Mouse (Mus musculus): Measurements from ENCODE around the gene AW011738.

Gene AW011738

GRCm38 (mm10) chr4:156203001-156203412 lies at the start of gene AW011738:
AW011738 (plus strand) TSS chr4:156203304.
- peak; percentile 68 for DNase-seq

DNA sequence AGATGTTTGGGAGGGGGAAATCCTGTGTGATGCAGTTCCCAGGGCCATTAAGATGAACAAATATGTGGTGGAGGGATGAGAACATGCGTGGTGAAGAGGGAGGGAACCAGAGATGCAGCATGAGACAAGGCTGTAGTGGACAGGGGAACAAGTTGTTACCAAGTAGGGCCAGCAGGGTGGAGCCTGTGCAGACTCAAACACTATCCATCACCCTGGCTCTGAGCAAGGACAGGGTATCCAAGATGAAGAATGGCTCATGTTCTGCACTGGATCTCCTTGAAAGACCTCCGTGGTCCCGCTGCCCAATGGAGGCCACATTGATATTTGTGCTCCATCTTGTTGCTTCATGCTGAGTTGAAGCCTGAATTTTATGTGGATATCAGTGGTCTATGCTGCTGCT lies 48.3 kb upstream of the AW011738 start:
- no peak for DNase-seq

DNA sequence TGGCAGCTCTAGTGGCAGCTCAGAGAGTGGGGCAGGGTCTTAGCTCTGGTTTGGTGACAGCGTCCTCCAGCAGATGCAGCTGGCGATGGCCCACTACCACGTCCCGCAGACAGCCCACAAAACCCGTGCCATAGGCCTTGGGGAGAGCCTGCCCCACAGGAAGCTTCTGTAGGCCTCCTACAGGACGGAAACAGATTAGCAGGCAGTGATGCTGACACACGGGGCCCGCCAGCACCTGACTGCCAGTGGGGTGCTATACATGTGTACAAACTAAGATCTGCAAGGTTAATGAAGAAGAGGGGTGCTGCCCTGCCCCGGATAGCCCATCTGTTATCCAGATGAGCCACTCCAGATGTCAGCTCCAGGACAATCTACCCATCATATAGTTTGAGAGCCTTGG lies 36.6 kb upstream of the AW011738 start:
- no peak for DNase-seq

GRCm38 (mm10) chr4:156168611-156169010 lies 34.5 kb upstream of the AW011738 start:
- DNase-seq = no peak

GRCm38 (mm10) chr4:156169129-156169528 lies 34.0 kb upstream of the AW011738 start:
- no peak for DNase-seq

GRCm38 (mm10) chr4:156171828-156172227 lies 31.3 kb upstream of the AW011738 start:
- no peak for DNase-seq

- no peak for DNase-seq
These were observed 25.5 kb upstream of the AW011738 start for GRCm38 (mm10) chr4:156177630-156178029.

DNA sequence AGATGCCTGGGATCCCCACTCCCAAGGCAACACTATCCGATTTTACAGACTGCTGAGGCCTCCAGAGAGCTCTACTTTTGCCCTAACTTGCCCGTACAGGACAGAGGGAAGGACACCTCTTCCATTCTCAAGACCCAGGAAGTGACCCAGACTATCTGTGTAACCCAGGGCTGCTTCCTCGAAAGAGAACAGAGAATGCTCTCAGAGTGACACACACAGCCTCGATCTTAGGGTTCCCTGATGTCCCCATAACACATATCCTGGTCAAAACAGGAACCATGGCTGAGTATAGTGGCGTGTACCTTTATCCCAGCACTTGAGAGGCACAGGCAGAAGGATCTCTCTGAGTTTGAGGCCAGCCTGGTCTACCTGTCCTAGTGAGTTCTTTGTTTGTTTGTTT lies 19.4 kb upstream of the AW011738 start:
- DNase-seq = no peak

GRCm38 (mm10) chr4:156184291-156184954 lies 18.7 kb upstream of the AW011738 start:
- no peak for DNase-seq

DNA sequence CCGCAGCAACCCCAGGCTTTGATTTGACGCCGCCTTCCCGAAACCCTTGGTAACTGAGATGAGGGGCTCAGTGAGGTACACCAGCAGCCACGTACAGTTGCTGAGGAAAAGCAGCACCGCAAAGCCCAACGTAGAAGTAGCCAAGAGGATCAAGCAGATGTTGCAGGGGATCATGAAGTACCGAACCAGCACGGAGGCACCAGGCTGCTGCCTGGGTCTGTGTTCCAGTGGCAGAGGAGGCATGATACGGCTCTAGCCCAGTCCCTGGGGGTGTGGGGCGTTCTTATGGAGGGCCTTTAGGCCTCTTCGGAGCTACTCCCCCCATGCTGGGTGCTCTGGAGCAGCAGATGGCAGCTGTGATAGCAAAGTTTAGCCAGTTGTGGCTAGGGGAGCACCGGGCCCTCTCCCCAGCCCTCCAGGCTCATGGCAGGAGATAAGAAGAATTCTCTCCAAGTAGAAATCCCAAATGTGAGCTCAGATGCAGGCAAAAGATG lies 17.6 kb upstream of the AW011738 start:
- DNase-seq = no peak

DNA sequence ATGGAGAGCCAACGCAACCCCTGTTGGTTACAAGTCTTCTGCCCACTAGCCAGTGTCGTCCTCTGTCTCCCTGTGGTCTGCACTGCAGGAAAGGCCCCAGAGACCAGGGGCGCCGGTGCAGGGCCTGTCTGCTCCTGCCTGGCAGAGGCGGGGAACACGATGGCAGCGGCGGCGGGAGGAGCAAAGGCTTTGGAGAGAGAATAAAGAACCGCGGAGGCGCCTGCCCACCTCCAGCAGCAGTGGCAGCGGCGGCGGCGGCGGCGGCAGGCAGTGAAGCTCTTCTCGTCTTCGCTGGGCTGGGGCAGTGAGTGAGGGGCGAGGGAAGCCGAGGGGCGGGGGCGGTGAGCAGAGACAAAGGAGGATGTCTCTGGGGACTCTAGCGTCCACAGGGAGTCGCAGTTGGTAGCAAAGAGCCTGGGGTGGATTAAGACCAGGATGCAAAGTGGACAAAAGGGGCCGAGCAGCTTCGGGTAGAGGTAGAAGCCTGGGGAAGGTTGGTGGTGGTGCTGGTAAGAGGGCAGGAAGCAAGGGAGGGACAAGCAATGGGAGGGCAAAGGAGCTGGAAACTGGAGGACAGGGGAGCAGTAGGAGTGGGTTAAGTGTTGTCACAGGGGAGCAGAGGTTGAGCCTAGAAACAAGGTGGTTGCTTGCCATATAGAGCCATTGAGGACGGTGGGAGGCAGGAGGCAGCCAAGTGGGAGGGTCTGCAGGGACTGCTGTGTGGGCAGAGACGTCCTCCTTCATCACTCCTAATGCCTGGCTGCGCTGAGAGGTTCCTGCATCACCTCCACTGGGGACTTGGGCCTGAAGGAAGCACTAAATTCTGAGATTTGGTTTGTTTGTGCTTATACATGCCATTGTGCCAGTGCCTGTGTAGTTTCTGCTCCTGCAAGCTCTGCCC lies 16.9 kb upstream of the AW011738 start:
- DNase-seq = no peak

- no peak for DNase-seq
These were observed 14.8 kb upstream of the AW011738 start for GRCm38 (mm10) chr4:156188162-156188810.

GRCm38 (mm10) chr4:156188811-156189323 lies 14.2 kb upstream of the AW011738 start:
- DNase-seq = no peak

GRCm38 (mm10) chr4:156192421-156193199 lies 10.5 kb upstream of the AW011738 start:
- DNase-seq = no peak

GRCm38 (mm10) chr4:156193200-156193590 lies 9.9 kb upstream of the AW011738 start:
- DNase-seq = no peak

DNA sequence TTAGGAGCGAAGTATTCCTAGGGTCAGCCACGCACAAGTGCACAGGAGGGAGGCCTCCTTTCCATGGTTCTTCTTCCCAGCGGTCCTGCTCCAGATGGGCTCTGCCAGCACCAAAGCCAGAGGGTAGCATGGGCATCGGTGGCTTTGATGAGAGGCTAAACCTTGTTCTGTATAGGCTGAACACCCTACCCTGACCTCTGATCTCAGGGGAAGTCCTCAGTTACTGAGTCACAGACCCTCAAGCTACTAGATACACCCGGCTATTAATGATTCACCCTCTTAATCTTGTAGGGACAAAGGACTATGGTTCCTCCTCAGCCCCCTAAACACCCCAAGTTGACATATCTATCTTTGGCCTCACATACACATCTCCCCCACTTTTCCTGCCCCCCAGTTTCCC lies 9.2 kb upstream of the AW011738 start:
- no peak for DNase-seq

- no peak for DNase-seq
These were observed 8.8 kb upstream of the AW011738 start for GRCm38 (mm10) chr4:156194346-156194745.

DNA sequence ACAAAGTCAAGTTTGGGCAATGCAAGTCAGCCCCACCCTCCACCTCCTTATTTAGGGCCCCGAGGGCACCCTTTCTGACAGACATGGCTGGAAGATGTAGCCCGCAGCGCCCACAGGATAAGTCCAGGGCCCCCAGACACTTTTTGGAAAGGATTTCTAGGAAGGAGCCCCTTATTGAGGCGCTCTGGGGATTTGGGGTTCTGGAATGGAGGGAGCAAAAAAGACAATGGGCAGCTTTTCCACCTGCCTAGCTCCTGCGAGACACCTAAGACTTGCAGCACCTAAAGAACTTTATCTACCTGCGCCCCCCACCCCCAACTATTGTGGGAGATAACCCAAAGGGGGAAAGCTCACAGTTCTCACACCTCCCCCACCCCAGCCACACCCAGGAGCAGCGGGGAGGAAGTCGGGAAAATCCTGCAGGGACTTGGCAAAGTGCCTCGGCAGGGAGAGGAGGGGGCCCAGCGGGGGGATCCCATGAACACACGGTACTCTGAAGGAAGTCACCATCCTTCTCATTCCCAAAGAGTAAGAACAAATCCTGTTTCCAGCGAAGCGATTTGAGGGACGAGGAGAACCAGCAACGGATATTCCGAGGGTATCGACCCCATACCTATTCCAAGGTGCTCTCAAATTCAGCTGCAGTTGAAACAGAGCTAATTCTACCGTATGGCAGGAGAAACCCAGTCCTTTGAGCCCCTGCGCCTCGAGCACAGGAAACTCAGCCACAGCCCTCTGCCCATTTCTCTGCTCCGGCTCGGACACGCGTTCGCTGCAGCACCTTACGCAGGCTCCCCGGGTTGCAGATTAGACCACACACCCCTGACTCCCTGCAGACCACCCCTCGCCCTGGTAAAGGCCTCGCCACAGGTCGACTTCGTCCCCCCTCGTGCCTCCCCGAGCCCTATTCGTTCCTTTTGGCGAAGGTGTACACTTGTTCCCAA lies 6.9 kb upstream of the AW011738 start:
- DNase-seq = peak; percentile 56

GRCm38 (mm10) chr4:156197131-156197828 lies 5.8 kb upstream of the AW011738 start, which contains the start of gene Agrn:
Agrn (minus strand) TSS chr4:156197488.
- DNase-seq = peak; percentile 73

GRCm38 (mm10) chr4:156197829-156198205 lies 5.3 kb upstream of the AW011738 start:
- peak; percentile 86 for DNase-seq
